Comparison of ENCODE assay signal across 9 mouse cellular contexts in genomic region chr16:6018639-6019038, GRCm38 (mm10).
DNase-seq lines count a peak whose midpoint lies in the region; ATAC-seq lines count a peak whose summit lies in the region.
"Had no signal": no experiment of that assay in that cellular context is flagged by ENCODE, and none has a peak within 500 bp of the region (broad histone marks: within the 10 kb centered on the region; RNA-seq: fewer than 3 reads in every experiment).

No protein-coding gene starts in this region.

- DNase-seq in hindbrain, embryonic 10.5 days (ENCODE audit: low spot score) = peak; percentile 65
- peak; percentile 95 for DNase-seq in brain, adult 2 months (ENCODE audit: low read depth, low spot score)
- DNase-seq in embryonic facial prominence, embryonic 11.5 days (ENCODE audit: low spot score) = peak; percentile 72
- peak; percentile 84 to 88 for DNase-seq in layer of hippocampus, postnatal 36 days
- peak; percentile 84 for DNase-seq in telencephalon, adult 2 months (ENCODE audit: low read depth, low spot score)

- no peak overlapping the region for H3K27ac ChIP-seq in hindbrain, embryonic 10.5 days
- H3K27ac ChIP-seq in hindbrain, embryonic 13.5 days = no peak overlapping the region
- no peak overlapping the region for H3K27ac ChIP-seq in embryonic facial prominence, embryonic 11.5 days (replicated peaks; ENCODE audit: low read depth, low read length)
- H3K27ac ChIP-seq in hindbrain, embryonic 15.5 days (replicated peaks) = no peak overlapping the region
- H3K27ac ChIP-seq: liver, embryonic 15.5 days had no signal

- no peak overlapping the region for H3K4me3 ChIP-seq in hindbrain, embryonic 10.5 days
- H3K4me3 ChIP-seq in hindbrain, embryonic 13.5 days = no peak overlapping the region
- no peak overlapping the region for H3K4me3 ChIP-seq in embryonic facial prominence, embryonic 11.5 days (ENCODE audit: low read depth, low read length)
- no peak overlapping the region for H3K4me3 ChIP-seq in hindbrain, embryonic 15.5 days
- H3K4me3 ChIP-seq: liver, embryonic 15.5 days had no signal

- no peaks in the 10 kb centered on the region for H3K27me3 ChIP-seq in hindbrain, embryonic 10.5 days (ENCODE audit: insufficient read depth, poor library complexity, severe bottlenecking)
- H3K27me3 ChIP-seq in hindbrain, embryonic 13.5 days = no peaks in the 10 kb centered on the region
- no peaks in the 10 kb centered on the region for H3K27me3 ChIP-seq in embryonic facial prominence, embryonic 11.5 days (ENCODE audit: control insufficient read depth, insufficient read depth, low read length)
- no peaks in the 10 kb centered on the region for H3K27me3 ChIP-seq in hindbrain, embryonic 15.5 days
- H3K27me3 ChIP-seq: liver, embryonic 15.5 days had no signal

- ATAC-seq in hindbrain, embryonic 13.5 days (ENCODE audit: low FRiP score) = no peak
- no peak for ATAC-seq in embryonic facial prominence, embryonic 11.5 days (replicated peaks; ENCODE audit: insufficient number of reproducible peaks, low FRiP score, low TSS enrichment, low read depth)
- ATAC-seq in hindbrain, embryonic 15.5 days (ENCODE audit: low FRiP score, low read depth) = peak; percentile 69; the same call in 1 of the 2 replicates
- peak; percentile 54; the same call in 1 of the 2 replicates for ATAC-seq in megakaryocyte progenitor cell, adult 5-6 weeks (replicated peaks; ENCODE audit: poor library complexity)

- H3K9me3 ChIP-seq in hindbrain, embryonic 10.5 days = no peaks in the 10 kb centered on the region
- no peaks in the 10 kb centered on the region for H3K9me3 ChIP-seq in hindbrain, embryonic 13.5 days
- H3K9me3 ChIP-seq in embryonic facial prominence, embryonic 11.5 days (replicated peaks; ENCODE audit: control insufficient read depth, low read length) = no peaks in the 10 kb centered on the region
- H3K9me3 ChIP-seq in hindbrain, embryonic 15.5 days = no peaks in the 10 kb centered on the region
- H3K9me3 ChIP-seq: liver, embryonic 15.5 days had no signal

- H3K4me2 ChIP-seq in hindbrain, embryonic 13.5 days = no peak overlapping the region
- no peak overlapping the region for H3K4me2 ChIP-seq in embryonic facial prominence, embryonic 11.5 days (ENCODE audit: low read depth, low read length)
- no peak overlapping the region for H3K4me2 ChIP-seq in hindbrain, embryonic 15.5 days
- H3K4me2 ChIP-seq: liver, embryonic 15.5 days had no signal

- WGBS in hindbrain, embryonic 10.5 days = 55% methylated on average over 5 of the region's 5 CpGs
- 45% methylated on average over 5 of the region's 5 CpGs for WGBS in hindbrain, embryonic 13.5 days
- WGBS in embryonic facial prominence, embryonic 11.5 days = 45% methylated on average over 5 of the region's 5 CpGs
- 33% methylated on average over 5 of the region's 5 CpGs for WGBS in hindbrain, embryonic 15.5 days

- no peak overlapping the region for H3K9ac ChIP-seq in hindbrain, embryonic 13.5 days
- H3K9ac ChIP-seq in embryonic facial prominence, embryonic 11.5 days (replicated peaks; ENCODE audit: low read length) = no peak overlapping the region
- H3K9ac ChIP-seq in hindbrain, embryonic 15.5 days = no peak overlapping the region
- H3K9ac ChIP-seq: liver, embryonic 15.5 days had no signal

- no peaks in the 10 kb centered on the region for H3K36me3 ChIP-seq in hindbrain, embryonic 10.5 days
- H3K36me3 ChIP-seq in hindbrain, embryonic 13.5 days = no peaks in the 10 kb centered on the region
- no peaks in the 10 kb centered on the region for H3K36me3 ChIP-seq in embryonic facial prominence, embryonic 11.5 days (replicated peaks; ENCODE audit: control insufficient read depth, insufficient read depth, low read depth, low read length)
- no peaks in the 10 kb centered on the region for H3K36me3 ChIP-seq in hindbrain, embryonic 15.5 days
- H3K36me3 ChIP-seq: liver, embryonic 15.5 days had no signal

- no peaks in the 10 kb centered on the region; the same call in 1 of the 2 replicates for H3K4me1 ChIP-seq in hindbrain, embryonic 10.5 days (replicated peaks)
- no peaks in the 10 kb centered on the region for H3K4me1 ChIP-seq in hindbrain, embryonic 13.5 days (replicated peaks)
- no peaks in the 10 kb centered on the region for H3K4me1 ChIP-seq in embryonic facial prominence, embryonic 11.5 days (ENCODE audit: control insufficient read depth, insufficient read depth, low read length)
- no peaks in the 10 kb centered on the region for H3K4me1 ChIP-seq in hindbrain, embryonic 15.5 days (replicated peaks)
- H3K4me1 ChIP-seq: liver, embryonic 15.5 days had no signal

Comparison
In these comparisons a context has a peak if more than half of its experiments do, and no peak if none do; other contexts are left out.
1. ATAC-seq: peak in hindbrain, embryonic 15.5 days (single experiment) and megakaryocyte progenitor cell, adult 5-6 weeks (single experiment); none in hindbrain, embryonic 13.5 days (single experiment) and embryonic facial prominence, embryonic 11.5 days (single experiment).
2. Peak in every context shown above with its lines, with median percentiles within 50 percentile points of each other: DNase-seq.